Mouse (Mus musculus) stomach, postnatal 0 days (tissue): ENCODE results near the gene Gm36028. TPM values are rescaled to one million over a fixed set of nuclear protein-coding genes. Genes with fewer than 3 reads are reported as not detected.

Experiments
- ATAC-seq: fragments of 200-750 bp; cut with Nextera tagmentation; 2 replicates; pipeline ENCODE4 v1.8.0; 2017; ENCODE audit not compliant: low FRiP score, low TSS enrichment
- DNase-seq: peaks from one replicate; pipeline ENCODE4 v3.0.0-alpha.2; 2016; ENCODE audit warnings: low spot score
- H3K27ac ChIP-seq: fragments of 300-500 bp; sonication (generic); replicated peaks from 2 replicates; pipeline ENCODE4 v1.5.1; 2014; ENCODE audit warnings: mild to moderate bottlenecking, control low read depth
- H3K27me3 ChIP-seq: fragments of 300-500 bp; sonication (generic); 2 replicates; pipeline ENCODE4 v1.6.1; 2014; ENCODE audit warnings: low read length; ENCODE audit not compliant: control insufficient read depth, insufficient read depth
- H3K36me3 ChIP-seq: fragments of 300-500 bp; sonication (generic); 2 replicates; pipeline ENCODE4 v1.6.1; 2014; ENCODE audit warnings: low read length, mixed read lengths; ENCODE audit not compliant: control insufficient read depth, insufficient read depth
- H3K4me1 ChIP-seq: fragments of 300-500 bp; sonication (generic); replicated peaks from 2 replicates; pipeline ENCODE4 v1.6.1; 2014; ENCODE audit warnings: antibody characterized with exemption; ENCODE audit not compliant: control insufficient read depth, insufficient read depth
- H3K4me2 ChIP-seq: fragments of 300-500 bp; sonication (generic); replicated peaks from 2 replicates; pipeline ENCODE4 v1.6.1; 2014; ENCODE audit warnings: low read depth, mild to moderate bottlenecking, control low read depth, moderate library complexity
- H3K4me3 ChIP-seq: fragments of 300-500 bp; sonication (generic); 2 replicates; pipeline ENCODE4 v1.5.1; 2014; ENCODE audit warnings: low read depth, low read length, control low read depth
- H3K9ac ChIP-seq: fragments of 300-500 bp; sonication (generic); 2 replicates; pipeline ENCODE4 v1.6.1; 2014; ENCODE audit warnings: mild to moderate bottlenecking, low read length, control low read depth, mixed read lengths
- H3K9me3 ChIP-seq: fragments of 300-500 bp; sonication (generic); 2 replicates; pipeline ENCODE4 v1.6.1; 2016; ENCODE audit warnings: low read length; ENCODE audit not compliant: control insufficient read depth
- CTCF ChIP-seq: IDR thresholded peaks from 2 replicates; pipeline ENCODE4 v1.5.1; 2016; ENCODE audit warnings: antibody characterized with exemption, low read depth, mild to moderate bottlenecking, moderate library complexity
- EP300 ChIP-seq: optimal IDR thresholded peaks from 2 replicates; pipeline ENCODE3; 2016; ENCODE audit warnings: antibody characterized with exemption
- WGBS: fragments of 180-500 bp; shearing (Covaris S2); extraction: QIAGEN DNeasy Blood & Tissue Kit; methylation state at CpG from one replicate; pipeline ENCODE4 v1.1.7; 2014; 5-methylcytosine and 5-hydroxymethylcytosine counted together
- polyA plus RNA-seq: library from polyadenylated mRNA; unstranded; fragments of >200 nt; fragmentation: Nextera tagmentation; extraction: Ambion mirVana; gene quantifications from 2 replicates; pipeline ENCODE4 v1.2.1, GENCODE M21; 2015

Gene Gm36028
- polyA plus RNA-seq, 1 experiment from 2014 or later: 0.29 TPM

- DNase-seq (no peak), ATAC-seq (no peak)
- peak overlapping the region; percentile 13; the same call in 1 of the 2 replicates for H3K27ac ChIP-seq
- TF ChIP-seq CTCF (no peak), EP300 (no peak)
- H3K36me3 ChIP-seq: no peaks in the 10 kb centered on the region
- H3K4me3 ChIP-seq: no peak overlapping the region
- H3K9me3 ChIP-seq: no peaks in the 10 kb centered on the region
- H3K9ac ChIP-seq: no peak overlapping the region
- no peaks in the 10 kb centered on the region for H3K4me1 ChIP-seq
- no peaks in the 10 kb centered on the region for H3K27me3 ChIP-seq
- WGBS: 41% methylated on average over 6 of the region's 6 CpGs
- no peak overlapping the region for H3K4me2 ChIP-seq
Measured at GRCm38 (mm10) chr16:37893381-37893780, 32.4 kb upstream of the Gm36028 start.

DNA sequence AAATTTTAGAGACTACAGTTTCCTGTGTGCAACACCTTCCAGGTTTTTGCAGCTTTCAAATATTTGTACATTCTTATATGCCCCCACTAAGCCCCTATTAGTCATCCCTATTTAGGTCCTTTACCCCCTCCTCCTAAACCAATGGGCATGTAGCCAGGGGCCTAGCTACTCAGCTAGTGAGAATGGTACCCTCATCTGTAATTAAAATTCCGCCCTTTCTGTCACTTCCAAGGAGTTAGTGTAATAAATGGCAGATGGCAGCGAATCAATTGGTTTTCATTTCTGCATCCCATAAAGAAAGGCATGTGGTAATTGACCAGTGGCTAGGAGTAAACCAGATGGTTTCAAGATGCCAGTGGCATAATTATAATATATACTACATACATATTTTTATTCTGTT, 31.7 kb upstream of the Gm36028 start:
- Histone ChIP-seq H3K27ac (no peak overlapping the region), H3K27me3 (no peaks in the 10 kb centered on the region), H3K4me1 (no peaks in the 10 kb centered on the region), H3K4me3 (no peak overlapping the region), H3K4me2 (no peak overlapping the region), H3K36me3 (no peaks in the 10 kb centered on the region), H3K9me3 (no peaks in the 10 kb centered on the region), H3K9ac (no peak overlapping the region)
- no peak for ATAC-seq
- DNase-seq: no peak
- WGBS: 66% methylated on average over 2 of the region's 2 CpGs
- TF ChIP-seq EP300: no peak
- TF ChIP-seq CTCF: no peak

DNA sequence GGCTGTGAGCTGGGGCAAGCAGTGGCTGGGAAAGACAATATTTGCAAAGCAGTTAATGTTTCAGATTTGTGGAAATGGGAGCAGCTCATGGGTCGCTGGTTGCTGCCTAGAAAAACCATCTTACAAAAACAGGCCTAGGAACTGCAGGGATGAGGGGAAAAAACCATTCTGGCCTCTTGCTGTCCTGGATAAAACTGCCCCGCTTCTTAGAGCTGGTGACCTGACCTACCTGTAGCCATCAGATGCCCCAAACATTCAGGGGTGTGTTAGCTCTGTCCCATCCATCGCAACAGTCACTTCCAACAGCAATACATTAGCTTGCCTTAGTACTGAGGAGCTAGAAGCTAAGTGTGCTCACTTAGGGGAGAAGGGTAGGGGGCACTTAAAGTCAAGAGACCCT, 28.0 kb upstream of the Gm36028 start:
- H3K9me3 ChIP-seq: no peaks in the 10 kb centered on the region
- H3K9ac ChIP-seq: no peak overlapping the region
- H3K27ac ChIP-seq: no peak overlapping the region
- no peaks in the 10 kb centered on the region for H3K4me1 ChIP-seq
- H3K36me3 ChIP-seq: no peaks in the 10 kb centered on the region
- no peak overlapping the region for H3K4me3 ChIP-seq
- TF ChIP-seq EP300: no peak
- no peak for TF ChIP-seq CTCF
- ATAC-seq: no peak
- DNase-seq: no peak
- WGBS: 85% methylated on average over 3 of the region's 3 CpGs
- no peak overlapping the region for H3K4me2 ChIP-seq
- H3K27me3 ChIP-seq: no peaks in the 10 kb centered on the region

- DNase-seq (peak; percentile 12), ATAC-seq (no peak)
- Histone ChIP-seq H3K27ac (no peak overlapping the region), H3K4me1 (no peaks in the 10 kb centered on the region), H3K4me2 (no peak overlapping the region), H3K9ac (no peak overlapping the region), H3K27me3 (no peaks in the 10 kb centered on the region), H3K9me3 (no peaks in the 10 kb centered on the region), H3K4me3 (no peak overlapping the region), H3K36me3 (peaks cover 8% of the 10 kb centered on the region; the same call in 1 of the 2 replicates)
- TF ChIP-seq EP300: no peak
- TF ChIP-seq CTCF: no peak
- WGBS: 66% methylated on average over 2 of the region's 2 CpGs
Measured at GRCm38 (mm10) chr16:37881168-37881567, 20.2 kb upstream of the Gm36028 start.

DNA sequence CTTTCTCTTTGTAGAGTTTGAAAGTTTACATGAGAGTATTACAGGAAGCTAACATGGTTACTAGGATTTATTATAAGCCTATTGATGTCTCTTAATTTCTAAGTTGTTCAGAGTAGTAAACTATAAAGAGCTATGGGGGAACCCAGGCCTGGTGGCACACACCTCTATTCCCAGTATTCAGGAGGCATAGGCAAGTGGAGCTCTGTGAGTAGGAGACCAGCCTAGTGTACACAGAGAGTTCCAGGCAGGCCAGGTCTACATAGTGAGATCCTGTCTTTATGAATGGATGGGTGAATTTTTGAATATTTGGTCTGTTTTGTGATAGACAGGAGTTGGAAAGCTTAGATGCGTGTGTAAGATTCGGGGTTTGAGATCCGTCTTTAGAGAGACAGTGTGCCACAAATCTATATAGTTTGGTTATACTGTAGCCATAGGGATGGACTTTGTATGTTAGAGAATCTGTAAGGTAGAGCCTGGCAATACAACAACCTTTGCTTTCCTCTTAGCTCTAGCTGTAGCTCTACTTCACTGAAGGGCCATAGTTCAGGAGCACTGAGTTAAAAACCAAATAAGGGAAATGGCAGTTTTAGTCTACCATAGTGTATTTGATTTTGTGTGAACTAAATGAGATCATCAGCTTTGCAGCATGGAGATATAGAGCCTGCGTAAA, 18.9 kb upstream of the Gm36028 start:
- ATAC-seq (no peak), DNase-seq (peak; percentile 5)
- Histone ChIP-seq H3K4me1 (no peaks in the 10 kb centered on the region), H3K27ac (no peak overlapping the region), H3K9me3 (no peaks in the 10 kb centered on the region), H3K27me3 (no peaks in the 10 kb centered on the region), H3K36me3 (peaks cover 8% of the 10 kb centered on the region; the same call in 1 of the 2 replicates), H3K9ac (no peak overlapping the region), H3K4me3 (no peak overlapping the region), H3K4me2 (no peak overlapping the region)
- TF ChIP-seq CTCF: no peak
- TF ChIP-seq EP300: no peak
- WGBS: 94% methylated on average over 4 of the region's 4 CpGs

DNA sequence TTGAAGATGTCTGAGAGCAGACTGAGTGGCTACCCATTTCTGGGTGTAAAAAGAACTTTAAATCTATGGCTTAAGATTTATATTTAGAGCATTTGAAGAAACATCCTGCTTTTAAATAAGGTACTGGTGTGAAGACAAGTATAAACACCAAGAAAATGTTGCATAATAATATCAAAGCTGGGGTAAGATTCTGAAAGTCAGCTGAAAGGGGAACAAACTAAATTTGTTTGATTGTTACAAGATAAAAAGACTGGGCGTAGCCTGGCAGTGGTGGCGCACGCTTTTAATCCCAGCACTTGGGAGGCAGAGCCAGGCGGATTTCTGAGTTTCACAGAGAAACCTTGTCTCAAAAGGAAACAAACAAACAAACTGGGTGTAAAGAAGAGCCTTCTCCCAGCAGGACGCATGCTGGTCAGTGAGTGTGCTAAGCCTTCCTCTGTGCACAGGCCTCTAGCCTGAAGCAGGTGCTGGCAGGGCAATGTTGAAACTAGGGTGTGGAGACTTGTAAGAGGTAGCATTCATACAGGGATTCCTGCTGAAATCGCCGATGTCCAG, 18.1 kb upstream of the Gm36028 start:
- WGBS: 85% methylated on average over 7 of the region's 7 CpGs
- no peak overlapping the region for H3K27ac ChIP-seq
- no peak overlapping the region for H3K4me2 ChIP-seq
- TF ChIP-seq EP300 (no peak), CTCF (no peak)
- no peaks in the 10 kb centered on the region for H3K9me3 ChIP-seq
- ATAC-seq: no peak
- no peaks in the 10 kb centered on the region for H3K27me3 ChIP-seq
- H3K4me3 ChIP-seq: no peak overlapping the region
- H3K36me3 ChIP-seq: peaks cover 8% of the 10 kb centered on the region; the same call in 1 of the 2 replicates
- peak; percentile 9 for DNase-seq
- H3K4me1 ChIP-seq: no peaks in the 10 kb centered on the region
- H3K9ac ChIP-seq: no peak overlapping the region
